Mouse (Mus musculus): ENCODE data around the gene Rbfox1. TPM values are rescaled to one million over a fixed set of nuclear protein-coding genes. Genes with fewer than 3 reads are reported as not detected.
A peak's percentile ranks its signal among the peaks of the same experiment; 100 is the strongest.

Gene Rbfox1
- polyA plus RNA-seq, 1 experiment from 2014 or later: 339 TPM

GRCm38 (mm10) chr16:7329196-7329595 lies 1444.0 kb downstream of the Rbfox1 start:
- H3K27ac ChIP-seq (ENCODE audit: low read depth, low read length): no peak overlapping the region
- H3K4me3 ChIP-seq (ENCODE audit: low read depth, low read length): no peak overlapping the region
- 0 out of 2 replicates have a peak, but pooled peaks cover 4% of the 10 kb centered on the region for H3K36me3 ChIP-seq (ENCODE audit: control insufficient read depth, insufficient read depth, low read length)
- H3K27me3 ChIP-seq (ENCODE audit: control insufficient read depth, insufficient read depth, low read length): no peaks in the 10 kb centered on the region
- no peak overlapping the region for H3K9ac ChIP-seq (replicated peaks; ENCODE audit: low read depth, low read length)
- ATAC-seq (ENCODE audit: low read depth): no peak
- no peaks in the 10 kb centered on the region for H3K9me3 ChIP-seq (ENCODE audit: control insufficient read depth, low read length)
- H3K4me1 ChIP-seq (ENCODE audit: control insufficient read depth, insufficient read depth, low read length): no peaks in the 10 kb centered on the region
- H3K4me2 ChIP-seq (ENCODE audit: low read depth, low read length): no peak overlapping the region
- WGBS: 70% methylated on average over 3 of the region's 3 CpGs

GRCm38 (mm10) chr16:7341186-7341585 lies 1456.0 kb downstream of the Rbfox1 start:
- no peaks in the 10 kb centered on the region for H3K9me3 ChIP-seq (ENCODE audit: control insufficient read depth, low read length)
- 38% methylated on average over 4 of the region's 4 CpGs for WGBS
- H3K27me3 ChIP-seq (ENCODE audit: control insufficient read depth, insufficient read depth, low read length): no peaks in the 10 kb centered on the region
- H3K4me3 ChIP-seq (ENCODE audit: low read depth, low read length): no peak overlapping the region
- no peaks in the 10 kb centered on the region for H3K36me3 ChIP-seq (ENCODE audit: control insufficient read depth, insufficient read depth, low read length)
- H3K4me1 ChIP-seq (ENCODE audit: control insufficient read depth, insufficient read depth, low read length): peaks cover 8% of the 10 kb centered on the region
- no peak overlapping the region for H3K9ac ChIP-seq (replicated peaks; ENCODE audit: low read depth, low read length)
- peak overlapping the region; percentile 55; the same call in 1 of the 2 replicates for H3K27ac ChIP-seq (ENCODE audit: low read depth, low read length)
- peak; percentile 65; the same call in 1 of the 2 replicates for ATAC-seq (ENCODE audit: low read depth)
- H3K4me2 ChIP-seq (ENCODE audit: low read depth, low read length): no peak overlapping the region

GRCm38 (mm10) chr16:7345298-7345697 lies 1460.1 kb downstream of the Rbfox1 start:
- H3K9me3 ChIP-seq (ENCODE audit: control insufficient read depth, low read length): no peaks in the 10 kb centered on the region
- no peaks in the 10 kb centered on the region for H3K27me3 ChIP-seq (ENCODE audit: control insufficient read depth, insufficient read depth, low read length)
- 70% methylated on average over 3 of the region's 3 CpGs for WGBS
- peak overlapping the region; percentile 69; the same call in 1 of the 2 replicates for H3K27ac ChIP-seq (ENCODE audit: low read depth, low read length)
- no peak overlapping the region for H3K9ac ChIP-seq (replicated peaks; ENCODE audit: low read depth, low read length)
- peaks cover 28% of the 10 kb centered on the region for H3K4me1 ChIP-seq (ENCODE audit: control insufficient read depth, insufficient read depth, low read length)
- H3K4me3 ChIP-seq (ENCODE audit: low read depth, low read length): no peak overlapping the region
- no peak overlapping the region for H3K4me2 ChIP-seq (ENCODE audit: low read depth, low read length)
- no peak for ATAC-seq (ENCODE audit: low read depth)
- no peaks in the 10 kb centered on the region for H3K36me3 ChIP-seq (ENCODE audit: control insufficient read depth, insufficient read depth, low read length)

- Histone ChIP-seq H3K9me3 (ENCODE audit: control insufficient read depth, low read length) (no peaks in the 10 kb centered on the region), H3K4me2 (ENCODE audit: low read depth, low read length) (no peak overlapping the region), H3K27me3 (ENCODE audit: control insufficient read depth, insufficient read depth, low read length) (no peaks in the 10 kb centered on the region), H3K27ac (ENCODE audit: low read depth, low read length) (peak overlapping the region; percentile 69), H3K4me1 (ENCODE audit: control insufficient read depth, insufficient read depth, low read length) (peaks cover 28% of the 10 kb centered on the region), H3K9ac (replicated peaks; ENCODE audit: low read depth, low read length) (no peak overlapping the region), H3K4me3 (ENCODE audit: low read depth, low read length) (no peak overlapping the region), H3K36me3 (ENCODE audit: control insufficient read depth, insufficient read depth, low read length) (no peaks in the 10 kb centered on the region)
- WGBS: 23% methylated on average over 11 of the region's 11 CpGs
- ATAC-seq (ENCODE audit: low read depth): no peak
These were observed 1461.0 kb downstream of the Rbfox1 start for GRCm38 (mm10) chr16:7346001-7346625.

- WGBS: 25% methylated on average over 7 of the region's 7 CpGs
- Histone ChIP-seq H3K27me3 (ENCODE audit: control insufficient read depth, insufficient read depth, low read length) (no peaks in the 10 kb centered on the region), H3K36me3 (ENCODE audit: control insufficient read depth, insufficient read depth, low read length) (no peaks in the 10 kb centered on the region), H3K4me3 (ENCODE audit: low read depth, low read length) (no peak overlapping the region), H3K9me3 (ENCODE audit: control insufficient read depth, low read length) (no peaks in the 10 kb centered on the region), H3K27ac (ENCODE audit: low read depth, low read length) (peak overlapping the region; percentile 72), H3K9ac (replicated peaks; ENCODE audit: low read depth, low read length) (no peak overlapping the region), H3K4me1 (ENCODE audit: control insufficient read depth, insufficient read depth, low read length) (peaks cover 31% of the 10 kb centered on the region), H3K4me2 (ENCODE audit: low read depth, low read length) (no peak overlapping the region)
- peak; percentile 62; the same call in 1 of the 2 replicates for ATAC-seq (ENCODE audit: low read depth)
These were observed 1462.5 kb downstream of the Rbfox1 start for GRCm38 (mm10) chr16:7347522-7348165.

GRCm38 (mm10) chr16:7352808-7353207 lies 1467.7 kb downstream of the Rbfox1 start:
- no peaks in the 10 kb centered on the region for H3K36me3 ChIP-seq (ENCODE audit: control insufficient read depth, insufficient read depth, low read length)
- 58% methylated on average over 16 of the region's 16 CpGs for WGBS
- H3K4me1 ChIP-seq (ENCODE audit: control insufficient read depth, insufficient read depth, low read length): peaks cover 19% of the 10 kb centered on the region
- H3K9me3 ChIP-seq (ENCODE audit: control insufficient read depth, low read length): no peaks in the 10 kb centered on the region
- H3K9ac ChIP-seq (replicated peaks; ENCODE audit: low read depth, low read length): peak overlapping the region; percentile 25; the same call in 1 of the 2 replicates
- H3K4me3 ChIP-seq (ENCODE audit: low read depth, low read length): no peak overlapping the region
- H3K27me3 ChIP-seq (ENCODE audit: control insufficient read depth, insufficient read depth, low read length): no peaks in the 10 kb centered on the region
- peak; percentile 45; the same call in 1 of the 2 replicates for ATAC-seq (ENCODE audit: low read depth)
- H3K27ac ChIP-seq (ENCODE audit: low read depth, low read length): peak overlapping the region; percentile 61
- no peak overlapping the region for H3K4me2 ChIP-seq (ENCODE audit: low read depth, low read length)

- no peaks in the 10 kb centered on the region for H3K36me3 ChIP-seq (ENCODE audit: control insufficient read depth, insufficient read depth, low read length)
- 48% methylated on average over 4 of the region's 4 CpGs for WGBS
- no peak overlapping the region for H3K4me2 ChIP-seq (ENCODE audit: low read depth, low read length)
- no peak overlapping the region for H3K4me3 ChIP-seq (ENCODE audit: low read depth, low read length)
- no peaks in the 10 kb centered on the region for H3K27me3 ChIP-seq (ENCODE audit: control insufficient read depth, insufficient read depth, low read length)
- no peak for ATAC-seq (ENCODE audit: low read depth)
- H3K9me3 ChIP-seq (ENCODE audit: control insufficient read depth, low read length): no peaks in the 10 kb centered on the region
- peaks cover 15% of the 10 kb centered on the region; the same call in 1 of the 2 replicates for H3K4me1 ChIP-seq (ENCODE audit: control insufficient read depth, insufficient read depth, low read length)
- no peak overlapping the region for H3K9ac ChIP-seq (replicated peaks; ENCODE audit: low read depth, low read length)
- peak overlapping the region; percentile 30; the same call in 1 of the 2 replicates for H3K27ac ChIP-seq (ENCODE audit: low read depth, low read length)
These were observed 1469.0 kb downstream of the Rbfox1 start for GRCm38 (mm10) chr16:7354116-7354515.

- Histone ChIP-seq H3K36me3 (ENCODE audit: control insufficient read depth, insufficient read depth, low read length) (no peaks in the 10 kb centered on the region), H3K27ac (ENCODE audit: low read depth, low read length) (no peak overlapping the region), H3K27me3 (ENCODE audit: control insufficient read depth, insufficient read depth, low read length) (no peaks in the 10 kb centered on the region), H3K4me1 (ENCODE audit: control insufficient read depth, insufficient read depth, low read length) (no peaks in the 10 kb centered on the region), H3K9ac (replicated peaks; ENCODE audit: low read depth, low read length) (no peak overlapping the region), H3K9me3 (ENCODE audit: control insufficient read depth, low read length) (no peaks in the 10 kb centered on the region), H3K4me2 (ENCODE audit: low read depth, low read length) (no peak overlapping the region), H3K4me3 (ENCODE audit: low read depth, low read length) (no peak overlapping the region)
- 56% methylated on average over 5 of the region's 5 CpGs for WGBS
- ATAC-seq (ENCODE audit: low read depth): no peak
These were observed 1473.9 kb downstream of the Rbfox1 start for GRCm38 (mm10) chr16:7359043-7359442.

GRCm38 (mm10) chr16:7360706-7361105 lies 1475.6 kb downstream of the Rbfox1 start:
- no peak for ATAC-seq (ENCODE audit: low read depth)
- no peak overlapping the region for H3K27ac ChIP-seq (ENCODE audit: low read depth, low read length)
- no peaks in the 10 kb centered on the region for H3K27me3 ChIP-seq (ENCODE audit: control insufficient read depth, insufficient read depth, low read length)
- 82% methylated on average over 1 of the region's 1 CpGs for WGBS
- no peaks in the 10 kb centered on the region for H3K9me3 ChIP-seq (ENCODE audit: control insufficient read depth, low read length)
- no peak overlapping the region for H3K9ac ChIP-seq (replicated peaks; ENCODE audit: low read depth, low read length)
- H3K36me3 ChIP-seq (ENCODE audit: control insufficient read depth, insufficient read depth, low read length): no peaks in the 10 kb centered on the region
- no peak overlapping the region for H3K4me3 ChIP-seq (ENCODE audit: low read depth, low read length)
- H3K4me1 ChIP-seq (ENCODE audit: control insufficient read depth, insufficient read depth, low read length): no peaks in the 10 kb centered on the region
- H3K4me2 ChIP-seq (ENCODE audit: low read depth, low read length): no peak overlapping the region

Data from neural tube, embryonic 14.5 days (tissue).